Mouse (Mus musculus): ENCODE results near the gene Klk1b22.
"Not testable (repeated sequence)": the region's sequence is repeated elsewhere in the genome, so short reads cannot be mapped to it uniquely, and the experiment has no call there.

Gene Klk1b22

GRCm38 (mm10) chr7:44112373-44112772 lies at the start of gene Klk1b22:
Klk1b22 (plus strand) TSS chr7:44112673.
- no peak for DNase-seq

DNA sequence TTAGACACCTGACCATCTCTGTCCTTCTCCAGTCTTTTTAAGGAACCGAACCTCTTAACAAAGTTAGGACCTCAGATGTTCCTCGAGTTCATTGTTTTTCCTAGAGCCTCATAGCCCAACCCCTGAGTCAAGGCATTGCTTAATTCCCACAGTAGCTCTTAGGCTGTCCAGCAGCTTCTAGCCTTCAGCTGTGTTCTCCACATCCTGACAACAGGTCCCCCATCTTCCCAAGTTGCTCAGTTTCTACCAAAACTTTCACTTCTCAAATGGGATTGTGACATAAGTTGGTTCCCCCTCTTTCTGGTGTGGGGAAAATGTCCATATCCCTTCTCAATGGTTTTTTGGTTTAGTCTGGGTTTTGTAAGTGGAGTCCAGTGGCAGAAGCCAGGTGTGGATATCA lies 40.4 kb upstream of the Klk1b22 start:
- DNase-seq: no peak

DNA sequence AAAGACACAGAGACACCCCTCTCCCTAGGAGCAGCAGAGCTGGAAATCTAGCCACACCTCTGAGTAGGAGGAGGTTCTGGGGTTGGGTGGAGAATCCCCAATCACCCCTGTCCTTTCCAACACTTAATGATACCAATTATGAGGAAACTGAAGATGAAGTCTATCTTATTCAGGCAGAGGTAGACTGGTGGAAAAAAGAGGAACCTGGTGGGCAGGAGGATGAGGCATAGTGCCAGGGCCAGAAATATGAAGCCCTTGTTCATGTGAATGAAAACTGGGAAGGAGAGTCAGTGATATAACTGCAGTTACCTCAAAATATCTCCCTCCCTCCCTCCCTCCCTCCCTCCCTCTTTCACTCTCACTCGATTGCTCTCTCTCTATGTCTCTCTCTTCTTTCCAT lies 34.8 kb upstream of the Klk1b22 start:
- no peak for DNase-seq

- no peak for DNase-seq
These were observed 16.4 kb upstream of the Klk1b22 start for GRCm38 (mm10) chr7:44096111-44096510.

DNA sequence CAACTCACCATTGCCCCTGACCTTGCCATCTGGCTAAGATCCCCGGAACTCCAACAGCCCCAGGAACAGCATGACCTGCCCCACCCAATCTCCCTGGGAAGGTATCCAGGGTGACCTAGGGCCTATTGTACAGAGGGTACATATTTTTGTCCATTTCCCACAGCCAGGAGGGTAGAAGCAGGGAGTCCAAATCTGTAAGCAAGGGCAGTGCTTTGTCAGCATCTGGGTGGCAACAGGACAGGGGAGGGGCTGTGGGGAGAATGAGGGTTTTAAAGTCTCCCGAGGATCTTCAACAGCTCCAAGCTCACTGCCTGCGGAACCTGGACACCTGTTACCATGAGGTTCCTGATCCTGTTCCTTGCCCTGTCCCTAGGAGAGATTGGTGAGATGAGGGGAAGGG lies 10.4 kb upstream of the Klk1b22 start, which contains the start of gene Klk1b21:
Klk1b21 (plus strand) TSS at position 301 of the 400 bp plus-strand sequence.
- not testable (repeated sequence) for DNase-seq

GRCm38 (mm10) chr7:44123445-44123844 lies 11.0 kb downstream of the Klk1b22 start:
- no peak for DNase-seq

GRCm38 (mm10) chr7:44136467-44136866 lies 24.0 kb downstream of the Klk1b22 start, which contains the start of gene Klk1b16:
Klk1b16 (plus strand) TSS chr7:44136767.
- DNase-seq: no peak
